8 mouse cellular contexts compared by ENCODE assay signal in the genomic region with DNA sequence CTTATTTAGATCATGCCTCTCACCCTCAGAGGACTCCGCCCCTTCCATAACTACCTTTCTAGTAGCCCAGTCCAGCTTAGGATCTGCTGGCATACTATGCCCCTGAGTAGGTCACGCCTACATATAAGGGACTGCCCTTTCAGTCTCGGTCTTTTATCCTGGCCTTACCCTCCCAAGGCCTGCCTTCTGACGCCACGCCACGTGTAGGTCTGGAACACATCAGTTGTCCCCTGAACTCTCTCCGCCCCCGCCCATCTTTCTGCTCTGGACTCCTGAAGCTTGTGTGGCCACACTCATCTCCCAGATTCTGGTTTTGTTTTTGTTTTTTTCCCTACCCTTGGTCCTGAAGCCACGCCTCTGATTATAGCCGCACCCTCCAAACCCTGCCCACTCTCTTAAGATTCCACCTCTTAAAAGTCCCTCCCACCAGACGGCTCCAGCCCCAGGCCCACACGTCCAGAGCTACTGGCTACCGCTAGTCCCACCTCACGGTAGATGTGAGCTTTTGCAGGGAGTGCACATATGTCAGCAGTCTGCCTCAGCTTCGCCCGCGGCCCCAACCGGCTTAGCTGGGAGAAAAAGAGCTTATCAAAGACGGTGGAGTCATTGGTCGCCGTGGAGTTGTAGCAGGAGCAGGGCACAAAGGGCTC. TPM values are rescaled to one million over a fixed set of nuclear protein-coding genes. Genes with fewer than 3 reads are reported as not detected.
DNase-seq lines count a peak whose midpoint lies in the region; ATAC-seq and TF ChIP-seq lines count a peak whose summit lies in the region.

No protein-coding gene starts in this region.

- TF ChIP-seq EP300 in liver, embryonic 14.5 days (IDR thresholded peaks at IDR 0.05; ENCODE audit: low read depth) = no peak

- DNase-seq in urinary bladder, postnatal 14 days (ENCODE audit: low spot score) = peak; percentile 51
- no peak for DNase-seq in urinary bladder, postnatal 25 days (ENCODE audit: low spot score)
- DNase-seq in liver, embryonic 14.5 days (ENCODE audit: low read depth in 3 of 3, low spot score in 3 of 3) = no peak
- no peak for DNase-seq in spleen, postnatal 36 days (ENCODE audit: low spot score in 2 of 2)
- no peak for DNase-seq in layer of hippocampus, postnatal 14 days (ENCODE audit: low spot score in 2 of 2)

- 6% methylated on average over 21 of the region's 21 CpGs for WGBS in forebrain, embryonic 15.5 days
- 7% methylated on average over 21 of the region's 21 CpGs for WGBS in hindbrain, embryonic 16.5 days
- WGBS in liver, embryonic 14.5 days (ENCODE audit: insufficient replicate concordance) = 32% methylated on average over 21 of the region's 21 CpGs
- WGBS in neural tube, embryonic 14.5 days = 5% methylated on average over 21 of the region's 21 CpGs

- H3K27me3 ChIP-seq in forebrain, embryonic 15.5 days = no peaks in the 10 kb centered on the region
- peaks cover 5% of the 10 kb centered on the region for H3K27me3 ChIP-seq in hindbrain, embryonic 16.5 days (replicated peaks; ENCODE audit: control insufficient read depth, insufficient read depth, low read length)
- H3K27me3 ChIP-seq in liver, embryonic 14.5 days (ENCODE audit: control insufficient read depth, insufficient read depth, low read length) = no peaks in the 10 kb centered on the region
- H3K27me3 ChIP-seq in neural tube, embryonic 14.5 days (ENCODE audit: control insufficient read depth, insufficient read depth, low read length) = peaks cover 3% of the 10 kb centered on the region; the same call in 1 of the 2 replicates

- peak overlapping the region; percentile 46 for H3K27ac ChIP-seq in forebrain, embryonic 15.5 days (replicated peaks)
- H3K27ac ChIP-seq in hindbrain, embryonic 16.5 days (ENCODE audit: low read depth, low read length) = no peak overlapping the region
- H3K27ac ChIP-seq in liver, embryonic 14.5 days = no peak overlapping the region
- no peak overlapping the region for H3K27ac ChIP-seq in neural tube, embryonic 14.5 days (ENCODE audit: low read depth, low read length)

- ATAC-seq in forebrain, embryonic 15.5 days (replicated peaks) = peak; percentile 80
- ATAC-seq in hindbrain, embryonic 16.5 days = peak; percentile 58
- no peak for ATAC-seq in liver, embryonic 14.5 days (ENCODE audit: insufficient read depth)
- ATAC-seq in neural tube, embryonic 14.5 days (ENCODE audit: low read depth) = peak; percentile 69; the same call in 1 of the 2 replicates

- H3K4me1 ChIP-seq in forebrain, embryonic 15.5 days = peaks cover 25% of the 10 kb centered on the region
- H3K4me1 ChIP-seq in hindbrain, embryonic 16.5 days (ENCODE audit: control insufficient read depth, insufficient read depth, low read depth, low read length) = peaks cover 8% of the 10 kb centered on the region
- H3K4me1 ChIP-seq in liver, embryonic 14.5 days (replicated peaks; ENCODE audit: control insufficient read depth in 2 of 2, insufficient read depth in 2 of 2, low read length in 1 of 2) = peaks cover 0 to 21% of the 10 kb centered on the region in 2 experiments; a peak in 2 of 4 replicates
- peaks cover 7% of the 10 kb centered on the region for H3K4me1 ChIP-seq in neural tube, embryonic 14.5 days (ENCODE audit: control insufficient read depth, insufficient read depth, low read length)

- H3K4me2 ChIP-seq in forebrain, embryonic 15.5 days (replicated peaks) = peak overlapping the region; percentile 35
- H3K4me2 ChIP-seq in hindbrain, embryonic 16.5 days (ENCODE audit: low read length) = peak overlapping the region; percentile 34
- peak overlapping the region; percentile 7 for H3K4me2 ChIP-seq in liver, embryonic 14.5 days (ENCODE audit: low read depth)
- H3K4me2 ChIP-seq in neural tube, embryonic 14.5 days (ENCODE audit: low read depth, low read length) = peak overlapping the region; percentile 6

- H3K9ac ChIP-seq in forebrain, embryonic 15.5 days (replicated peaks) = 0 out of 2 replicates have a peak overlapping the region, but pooled peaks have one; percentile 14
- no peak overlapping the region for H3K9ac ChIP-seq in hindbrain, embryonic 16.5 days (ENCODE audit: low read depth, low read length)
- H3K9ac ChIP-seq in liver, embryonic 14.5 days (replicated peaks) = no peak overlapping the region
- H3K9ac ChIP-seq in neural tube, embryonic 14.5 days (replicated peaks; ENCODE audit: low read depth, low read length) = no peak overlapping the region

- TF ChIP-seq CTCF in liver, embryonic 14.5 days (IDR thresholded peaks at IDR 0.05; ENCODE audit: low read depth) = no peak

- peak overlapping the region; percentile 5 for H3K4me3 ChIP-seq in forebrain, embryonic 15.5 days
- H3K4me3 ChIP-seq in hindbrain, embryonic 16.5 days (ENCODE audit: low read length) = no peak overlapping the region
- H3K4me3 ChIP-seq in liver, embryonic 14.5 days (ENCODE audit: insufficient read depth in 1 of 2, low read depth in 2 of 2, low read length in 2 of 2) = no peak overlapping the region
- H3K4me3 ChIP-seq in neural tube, embryonic 14.5 days (ENCODE audit: low read depth, low read length) = no peak overlapping the region

- peaks cover 3% of the 10 kb centered on the region; the same call in 1 of the 2 replicates for H3K36me3 ChIP-seq in forebrain, embryonic 15.5 days
- no peaks in the 10 kb centered on the region for H3K36me3 ChIP-seq in hindbrain, embryonic 16.5 days (ENCODE audit: control insufficient read depth, insufficient read depth, low read length)
- no peaks in the 10 kb centered on the region for H3K36me3 ChIP-seq in liver, embryonic 14.5 days (replicated peaks; ENCODE audit: control insufficient read depth, insufficient read depth, low read depth)
- H3K36me3 ChIP-seq in neural tube, embryonic 14.5 days (ENCODE audit: control insufficient read depth, insufficient read depth, low read length) = no peaks in the 10 kb centered on the region

- H3K9me3 ChIP-seq in forebrain, embryonic 15.5 days = no peaks in the 10 kb centered on the region
- H3K9me3 ChIP-seq in hindbrain, embryonic 16.5 days (ENCODE audit: control insufficient read depth, low read length) = no peaks in the 10 kb centered on the region
- no peaks in the 10 kb centered on the region for H3K9me3 ChIP-seq in liver, embryonic 14.5 days (ENCODE audit: control insufficient read depth, low read length)
- no peaks in the 10 kb centered on the region for H3K9me3 ChIP-seq in neural tube, embryonic 14.5 days (ENCODE audit: control insufficient read depth, low read length)

RNA-seq across cellular contexts. Expression of a gene that starts 3.9 kb away (rescaled TPM):
- polyA plus RNA-seq in forebrain, embryonic 15.5 days (2015; fragmentation: Nextera tagmentation; extraction: Ambion mirVana) = 1.3 and 1.6 TPM in 2 replicates
- 1.3 and 1.4 TPM in 2 replicates for polyA plus RNA-seq in hindbrain, embryonic 16.5 days (2015; fragmentation: Nextera tagmentation; extraction: Ambion mirVana)
- 10.5 and 12.8 TPM in 2 replicates for polyA plus RNA-seq in liver, embryonic 14.5 days (2012; rRNA removed)
- 9.0 and 9.1 TPM in 2 replicates for polyA plus RNA-seq in liver, embryonic 14.5 days (2014; fragmentation: Nextera tagmentation; extraction: Ambion mirVana)
- 1.0 and 1.6 TPM in 2 replicates for polyA plus RNA-seq in neural tube, embryonic 14.5 days (2014; fragmentation: Nextera tagmentation; extraction: Ambion mirVana)
- 1 to 10 TPM; 4.0 TPM for total RNA-seq in layer of hippocampus, postnatal 14 days (2021)

RNA-seq across cellular contexts. Expression of a gene that starts 5.8 kb away (rescaled TPM):
- 0.17 and 0.20 TPM in 2 replicates for polyA plus RNA-seq in forebrain, embryonic 15.5 days (2015; fragmentation: Nextera tagmentation; extraction: Ambion mirVana)
- 0.89 and 2.0 TPM in 2 replicates for polyA plus RNA-seq in hindbrain, embryonic 16.5 days (2015; fragmentation: Nextera tagmentation; extraction: Ambion mirVana)
- 0.03 TPM in 1 of 2 replicates, not detected in the other for polyA plus RNA-seq in liver, embryonic 14.5 days (2012; rRNA removed)
- polyA plus RNA-seq in liver, embryonic 14.5 days (2014; fragmentation: Nextera tagmentation; extraction: Ambion mirVana) = not detected in 2 replicates
- 0.75 and 0.99 TPM in 2 replicates for polyA plus RNA-seq in neural tube, embryonic 14.5 days (2014; fragmentation: Nextera tagmentation; extraction: Ambion mirVana)
- total RNA-seq in layer of hippocampus, postnatal 14 days (2021) = 1 to 10 TPM; 1.4 to 2.3 TPM

RNA-seq across cellular contexts. Expression of a gene that starts 19.5 kb away (rescaled TPM):
- polyA plus RNA-seq in forebrain, embryonic 15.5 days (2015; fragmentation: Nextera tagmentation; extraction: Ambion mirVana) = 92.8 and 106 TPM in 2 replicates
- polyA plus RNA-seq in hindbrain, embryonic 16.5 days (2015; fragmentation: Nextera tagmentation; extraction: Ambion mirVana) = 46.9 and 54.1 TPM in 2 replicates
- polyA plus RNA-seq in liver, embryonic 14.5 days (2012; rRNA removed) = 7.9 and 10.0 TPM in 2 replicates
- polyA plus RNA-seq in liver, embryonic 14.5 days (2014; fragmentation: Nextera tagmentation; extraction: Ambion mirVana) = 4.1 and 4.5 TPM in 2 replicates
- 24.5 and 39.9 TPM in 2 replicates for polyA plus RNA-seq in neural tube, embryonic 14.5 days (2014; fragmentation: Nextera tagmentation; extraction: Ambion mirVana)
- total RNA-seq in layer of hippocampus, postnatal 14 days (2021) = 10 to 100 TPM in 1 of 2 experiments, 1 to 10 TPM in 1; 6.9 to 11.5 TPM

RNA-seq across cellular contexts. Expression of a gene that starts 23.1 kb away (rescaled TPM):
- 1.4 and 2.0 TPM in 2 replicates for polyA plus RNA-seq in forebrain, embryonic 15.5 days (2015; fragmentation: Nextera tagmentation; extraction: Ambion mirVana)
- polyA plus RNA-seq in hindbrain, embryonic 16.5 days (2015; fragmentation: Nextera tagmentation; extraction: Ambion mirVana) = 13.6 and 18.4 TPM in 2 replicates
- polyA plus RNA-seq in liver, embryonic 14.5 days (2012; rRNA removed) = 1.1 and 1.5 TPM in 2 replicates
- polyA plus RNA-seq in liver, embryonic 14.5 days (2014; fragmentation: Nextera tagmentation; extraction: Ambion mirVana) = 2.1 and 2.6 TPM in 2 replicates
- 11.8 and 12.9 TPM in 2 replicates for polyA plus RNA-seq in neural tube, embryonic 14.5 days (2014; fragmentation: Nextera tagmentation; extraction: Ambion mirVana)
- 1 to 10 TPM; 2.6 to 3.3 TPM for total RNA-seq in layer of hippocampus, postnatal 14 days (2021)

RNA-seq across cellular contexts. Expression of a gene that starts 30.4 kb away (rescaled TPM):
- polyA plus RNA-seq in forebrain, embryonic 15.5 days (2015; fragmentation: Nextera tagmentation; extraction: Ambion mirVana) = 0.74 and 0.75 TPM in 2 replicates
- 0.54 and 0.65 TPM in 2 replicates for polyA plus RNA-seq in hindbrain, embryonic 16.5 days (2015; fragmentation: Nextera tagmentation; extraction: Ambion mirVana)
- 0.02 and 0.08 TPM in 2 replicates for polyA plus RNA-seq in liver, embryonic 14.5 days (2012; rRNA removed)
- polyA plus RNA-seq in liver, embryonic 14.5 days (2014; fragmentation: Nextera tagmentation; extraction: Ambion mirVana) = not detected in 2 replicates
- 0.15 and 0.50 TPM in 2 replicates for polyA plus RNA-seq in neural tube, embryonic 14.5 days (2014; fragmentation: Nextera tagmentation; extraction: Ambion mirVana)
- 1 to 10 TPM; 2.0 to 2.7 TPM for total RNA-seq in layer of hippocampus, postnatal 14 days (2021)
